Mouse (Mus musculus): ENCODE results near the gene Gm10803.
"Not testable (repeated sequence)": the region's sequence is repeated elsewhere in the genome, so short reads cannot be mapped to it uniquely, and the experiment has no call there.

Gene Gm10803

DNA sequence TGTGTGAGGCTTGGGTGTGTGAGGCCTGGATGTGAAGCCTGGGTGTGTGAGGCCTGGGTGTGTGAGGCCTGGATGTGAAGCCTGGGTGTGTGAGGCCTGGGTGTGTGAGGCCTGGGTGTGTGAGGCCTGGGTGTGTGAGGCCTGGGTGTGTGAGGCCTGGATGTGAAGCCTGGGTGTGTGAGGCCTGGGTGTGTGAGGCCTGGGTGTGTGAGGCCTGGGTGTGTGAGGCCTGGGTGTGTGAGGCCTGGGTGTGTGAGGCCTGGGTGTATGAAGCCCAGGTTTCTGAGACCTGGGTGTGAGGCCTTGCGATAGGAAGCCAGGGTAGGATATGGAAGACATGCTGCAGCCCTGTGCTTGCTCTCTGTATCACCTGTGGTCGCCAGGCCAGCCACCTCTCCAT is at the start of gene Gm10803:
Gene Gm10803 (plus strand): TSS at position 301 of the 400 bp plus-strand sequence.
- not testable (repeated sequence) for DNase-seq

- no peak for DNase-seq
Measured at GRCm38 (mm10) chr2:93510839-93511238, 49.5 kb upstream of the Gm10803 start.

GRCm38 (mm10) chr2:93512130-93512529 is 48.2 kb upstream of the Gm10803 start:
- DNase-seq = no peak

- no peak for DNase-seq
Measured at GRCm38 (mm10) chr2:93515246-93515645, 45.1 kb upstream of the Gm10803 start.

DNA sequence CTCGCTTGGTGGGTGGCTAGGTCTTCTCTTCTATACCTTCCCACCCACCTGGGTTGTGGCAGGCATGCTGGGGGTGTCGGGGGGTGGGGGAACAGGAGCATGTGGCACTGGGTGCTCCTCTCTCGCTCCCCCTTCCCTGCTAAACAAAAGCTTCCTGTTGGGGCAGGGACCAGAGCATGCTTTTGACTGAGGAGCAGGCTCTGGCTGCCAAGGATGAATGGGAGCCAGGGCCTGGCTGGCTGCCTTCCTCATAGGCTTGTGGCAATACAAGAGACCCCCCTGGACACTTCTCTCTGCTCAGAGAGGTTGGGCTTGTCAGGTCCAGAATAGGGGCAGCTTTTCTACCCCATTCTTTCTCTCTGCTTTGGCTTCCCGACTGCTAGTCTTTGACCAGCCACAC is 39.3 kb upstream of the Gm10803 start:
- no peak for DNase-seq

DNA sequence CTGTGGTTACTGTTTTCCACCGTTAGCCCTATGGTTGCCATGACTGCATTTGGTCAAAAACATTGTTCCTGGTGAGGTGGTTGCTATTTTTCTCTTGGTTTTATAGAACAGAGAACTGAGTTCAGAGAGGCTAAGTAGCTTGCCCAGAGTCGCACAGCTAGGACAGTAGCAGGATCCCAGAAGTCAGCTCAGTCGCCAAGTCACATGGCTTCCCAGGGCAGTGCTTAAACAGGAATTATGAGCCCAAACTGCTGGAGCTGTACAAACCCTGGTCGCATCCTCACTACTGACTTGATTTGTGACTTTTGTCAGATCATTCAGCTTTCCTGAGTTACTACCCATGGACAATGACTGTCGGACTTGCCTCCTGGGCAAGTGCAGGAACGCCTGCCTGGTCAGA is 38.8 kb upstream of the Gm10803 start:
- DNase-seq = no peak

GRCm38 (mm10) chr2:93522005-93522404 is 38.4 kb upstream of the Gm10803 start:
- no peak for DNase-seq

DNA sequence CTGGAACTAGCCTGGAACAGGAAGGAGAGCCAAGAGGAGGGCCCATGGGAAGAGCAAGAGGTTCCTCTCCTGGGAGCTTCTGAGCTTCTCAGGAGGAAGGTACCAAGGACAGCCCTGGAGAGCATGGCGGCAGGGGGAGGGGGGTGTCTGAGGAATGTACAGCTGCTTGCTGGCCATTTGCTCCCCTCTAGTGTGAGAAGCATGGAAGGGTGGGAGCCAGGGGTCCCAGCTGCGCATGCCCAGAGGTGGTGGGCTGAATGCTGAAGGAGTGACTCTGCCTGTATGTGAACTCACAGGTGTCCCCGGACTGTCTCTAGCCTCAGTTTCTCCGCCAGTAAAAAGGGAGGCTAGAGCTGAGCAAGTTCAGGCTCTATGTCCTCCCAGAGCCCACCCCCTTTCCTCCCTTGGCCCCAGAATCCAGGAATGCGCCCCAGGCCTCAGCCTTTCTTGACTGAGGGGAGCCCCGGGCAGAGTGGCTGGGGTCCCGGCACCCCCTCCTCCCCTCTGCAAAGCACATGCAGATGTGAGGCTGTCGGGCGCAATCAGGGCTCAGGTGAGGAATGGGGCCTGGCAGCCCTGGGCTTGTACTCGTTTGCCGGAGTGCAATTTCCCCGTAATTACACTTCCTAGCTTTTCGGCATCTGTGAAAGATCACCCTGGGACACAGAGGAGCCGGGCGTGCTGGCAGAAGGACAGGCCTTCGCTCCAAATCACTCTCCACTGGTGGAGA is 35.2 kb upstream of the Gm10803 start:
- DNase-seq = no peak

DNA sequence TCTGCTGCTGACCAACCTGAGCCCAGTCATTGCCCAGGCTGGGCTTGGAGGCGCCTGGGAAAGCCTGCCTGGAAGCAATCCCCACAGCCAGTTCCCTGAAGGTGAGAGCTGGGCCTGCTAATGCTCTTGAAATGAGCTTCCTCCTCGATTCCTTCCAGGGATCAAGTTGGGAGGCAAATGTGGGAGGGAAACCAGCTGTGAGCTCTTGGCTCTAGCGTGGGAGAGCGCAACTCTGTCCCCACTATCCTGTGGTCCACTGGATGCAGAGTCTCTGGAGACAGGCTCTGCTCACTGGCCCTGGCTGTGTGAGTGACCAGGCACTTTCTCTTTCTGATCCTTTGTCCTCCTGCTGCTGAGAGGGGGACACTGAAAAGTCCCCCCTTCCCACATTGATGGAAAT is 30.8 kb upstream of the Gm10803 start:
- DNase-seq = no peak

DNA sequence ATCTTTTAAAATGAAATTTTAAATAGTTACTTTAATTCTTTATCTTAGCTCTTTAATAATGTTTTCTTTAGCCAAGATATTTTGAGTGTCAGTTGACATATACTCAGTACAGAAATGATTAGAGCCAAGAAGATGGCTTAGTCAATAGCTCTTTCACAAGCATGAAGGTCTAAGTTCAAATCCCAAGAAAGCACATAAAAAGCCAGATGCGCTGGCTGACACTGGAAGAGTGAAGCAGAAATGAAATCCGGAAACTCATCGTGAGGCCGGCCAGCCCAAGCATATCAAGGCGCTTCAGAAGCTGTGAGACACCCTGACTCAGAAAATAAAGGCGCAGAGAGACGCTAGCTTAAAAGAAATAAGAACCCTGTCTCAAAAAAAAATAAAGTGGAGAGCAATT is 26.5 kb upstream of the Gm10803 start:
- DNase-seq = no peak

GRCm38 (mm10) chr2:93537385-93537967 is 22.9 kb upstream of the Gm10803 start:
- no peak for DNase-seq

DNA sequence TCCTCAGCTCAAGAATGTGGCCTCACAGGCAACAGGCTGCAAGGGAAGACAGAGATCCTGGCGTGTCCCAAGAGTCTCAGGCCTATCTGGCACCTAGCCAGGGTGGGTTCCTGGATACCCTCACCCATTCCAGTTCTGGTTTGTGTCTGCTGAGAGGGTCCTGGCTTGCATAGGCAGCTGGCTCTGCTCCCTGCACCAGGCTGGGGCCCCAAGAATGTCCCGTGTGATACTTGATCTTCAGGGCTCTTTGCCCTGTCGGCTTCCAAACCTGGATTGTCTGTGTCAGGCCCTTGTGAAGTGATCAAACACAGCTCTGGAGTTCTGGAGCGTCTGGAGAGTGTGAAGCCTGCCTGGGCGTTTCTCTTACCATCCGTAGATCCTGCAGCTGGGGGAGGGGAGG is 22.2 kb upstream of the Gm10803 start:
- no peak for DNase-seq

- DNase-seq = no peak
Measured at GRCm38 (mm10) chr2:93541771-93542170, 18.6 kb upstream of the Gm10803 start.

DNA sequence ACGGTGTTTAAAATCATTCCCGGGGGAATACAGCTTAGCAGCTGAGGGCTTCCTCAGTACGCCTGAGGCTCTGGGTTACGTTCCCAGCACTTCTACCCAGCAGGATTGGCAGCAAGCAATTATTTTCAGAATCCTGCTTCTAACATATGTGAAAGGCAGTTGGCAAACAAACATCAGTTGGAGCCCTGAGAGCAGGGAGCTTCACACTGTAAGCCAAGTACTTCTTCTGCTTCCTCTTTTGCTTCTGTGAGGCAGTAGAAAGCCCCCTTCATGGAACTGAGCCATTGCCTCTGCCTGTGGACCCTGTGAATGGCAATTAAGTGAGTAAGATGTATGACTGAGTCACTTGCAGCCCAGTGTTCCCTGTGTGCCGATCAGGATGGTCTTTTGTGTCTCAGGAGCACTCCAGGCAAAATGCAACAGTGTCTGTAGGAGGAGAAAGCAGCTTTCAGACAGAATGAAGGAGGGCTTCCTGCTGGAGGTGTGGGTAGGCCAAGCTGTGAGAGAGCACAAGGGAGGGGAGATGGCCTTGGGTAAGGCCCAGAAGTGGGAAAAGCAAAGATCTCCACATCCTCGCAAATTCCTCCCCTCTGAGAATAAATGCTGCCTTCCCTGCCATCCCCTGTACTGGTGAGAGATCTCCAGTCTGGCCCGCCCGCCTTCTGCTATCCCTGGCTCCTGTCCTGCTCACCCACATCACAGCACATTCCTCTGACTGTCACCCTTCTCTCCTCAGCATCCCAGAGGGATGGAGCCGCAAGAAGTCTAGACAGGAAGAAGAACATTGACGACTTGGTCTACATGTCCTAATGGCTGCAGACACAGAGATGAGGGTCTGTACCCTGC is 7.5 kb upstream of the Gm10803 start:
- no peak for DNase-seq

GRCm38 (mm10) chr2:93553905-93554304 is 6.5 kb upstream of the Gm10803 start:
- DNase-seq = no peak

DNA sequence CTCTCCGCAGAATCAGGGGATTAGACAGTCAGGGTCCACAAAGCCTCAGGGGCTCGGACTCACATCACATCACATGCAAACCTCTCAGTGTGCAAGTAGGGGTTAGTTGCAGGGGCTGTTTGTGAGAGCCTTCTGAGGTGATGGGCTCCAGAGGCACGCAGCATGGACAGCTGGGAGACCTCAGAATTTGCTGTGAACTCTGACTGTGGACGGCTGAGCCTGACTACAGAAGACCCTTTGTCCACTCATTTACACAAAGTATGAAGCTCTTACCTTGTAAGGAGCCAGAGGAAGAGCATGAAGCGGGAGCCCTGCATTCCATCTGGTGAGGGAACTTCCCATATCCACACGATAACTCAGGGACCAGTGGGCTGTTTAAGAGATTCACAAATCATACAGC is 5.3 kb downstream of the Gm10803 start:
- no peak for DNase-seq

GRCm38 (mm10) chr2:93567675-93568074 is 7.3 kb downstream of the Gm10803 start:
- peak; percentile 3 for DNase-seq

GRCm38 (mm10) chr2:93572565-93572964 is 12.2 kb downstream of the Gm10803 start:
- DNase-seq = no peak

- no peak for DNase-seq
Measured at GRCm38 (mm10) chr2:93581271-93581670, 20.9 kb downstream of the Gm10803 start.

GRCm38 (mm10) chr2:93585821-93586220 is 25.5 kb downstream of the Gm10803 start:
- DNase-seq = no peak

- DNase-seq = no peak
Measured at GRCm38 (mm10) chr2:93587446-93587845, 27.1 kb downstream of the Gm10803 start.

- peak; percentile 41 for DNase-seq
Measured at GRCm38 (mm10) chr2:93589875-93590274, 29.5 kb downstream of the Gm10803 start.

DNA sequence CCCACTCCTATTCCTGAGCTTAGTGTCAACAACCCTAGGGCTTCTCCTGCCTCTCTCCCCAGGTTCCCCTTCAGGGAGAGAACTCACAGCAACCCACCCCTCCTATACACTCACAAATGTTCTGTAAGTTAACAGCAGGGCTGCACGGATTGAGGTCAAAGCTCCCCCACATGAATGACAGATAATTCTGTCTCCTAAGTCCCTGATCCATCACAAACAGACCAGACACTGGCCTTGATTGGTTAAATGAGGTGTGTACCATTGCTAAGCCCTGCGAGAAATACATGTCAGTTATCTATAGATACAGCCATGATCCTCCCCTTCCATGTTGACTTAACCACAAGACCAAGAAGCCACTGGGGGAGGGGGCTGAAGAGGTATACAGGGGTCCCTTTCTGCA is 31.3 kb downstream of the Gm10803 start:
- no peak for DNase-seq
